10 mouse cellular contexts compared by ENCODE assay signal in genomic region chr8:88537998-88538975, GRCm38 (mm10). TPM values are rescaled to one million over a fixed set of nuclear protein-coding genes. Genes with fewer than 3 reads are reported as not detected.
DNase-seq lines count a peak whose midpoint lies in the region; ATAC-seq and TF ChIP-seq lines count a peak whose summit lies in the region.
"Had no signal": no experiment of that assay in that cellular context is flagged by ENCODE, and none has a peak within 500 bp of the region (broad histone marks: within the 10 kb centered on the region; RNA-seq: fewer than 3 reads in every experiment).

No protein-coding gene starts in this region.

- H3K9me3 ChIP-seq in embryonic facial prominence, embryonic 11.5 days (replicated peaks; ENCODE audit: control insufficient read depth, low read length) = no peaks in the 10 kb centered on the region
- no peaks in the 10 kb centered on the region for H3K9me3 ChIP-seq in embryonic facial prominence, embryonic 10.5 days
- no peaks in the 10 kb centered on the region for H3K9me3 ChIP-seq in liver, postnatal 0 days (ENCODE audit: low read length)

- no peaks in the 10 kb centered on the region for H3K27me3 ChIP-seq in embryonic facial prominence, embryonic 11.5 days (ENCODE audit: control insufficient read depth, insufficient read depth, low read length)
- no peaks in the 10 kb centered on the region for H3K27me3 ChIP-seq in embryonic facial prominence, embryonic 10.5 days (replicated peaks; ENCODE audit: low read depth, poor library complexity, severe bottlenecking)
- no peaks in the 10 kb centered on the region for H3K27me3 ChIP-seq in liver, postnatal 0 days (ENCODE audit: insufficient read depth, low read length)

- H3K36me3 ChIP-seq in embryonic facial prominence, embryonic 11.5 days (replicated peaks; ENCODE audit: control insufficient read depth, insufficient read depth, low read depth, low read length) = no peaks in the 10 kb centered on the region
- peaks cover 48% of the 10 kb centered on the region for H3K36me3 ChIP-seq in embryonic facial prominence, embryonic 10.5 days (replicated peaks)
- no peaks in the 10 kb centered on the region for H3K36me3 ChIP-seq in liver, postnatal 0 days (replicated peaks; ENCODE audit: insufficient read depth, low read length)

- ATAC-seq in embryonic facial prominence, embryonic 11.5 days (replicated peaks; ENCODE audit: insufficient number of reproducible peaks, low FRiP score, low TSS enrichment, low read depth) = 0 out of 2 replicates have a peak, but pooled peaks have one; percentile 3
- peak; percentile 53 for ATAC-seq in liver, postnatal 0 days

- no peak overlapping the region for H3K4me3 ChIP-seq in embryonic facial prominence, embryonic 11.5 days (ENCODE audit: low read depth, low read length)
- no peak overlapping the region for H3K4me3 ChIP-seq in embryonic facial prominence, embryonic 10.5 days
- no peak overlapping the region for H3K4me3 ChIP-seq in liver, postnatal 0 days (ENCODE audit: low read depth, low read length)

- H3K27ac ChIP-seq in embryonic facial prominence, embryonic 11.5 days (replicated peaks; ENCODE audit: low read depth, low read length) = no peak overlapping the region
- H3K27ac ChIP-seq in embryonic facial prominence, embryonic 10.5 days (replicated peaks) = no peak overlapping the region
- H3K27ac ChIP-seq in liver, postnatal 0 days (ENCODE audit: low read depth) = no peak overlapping the region
- H3K27ac ChIP-seq: macrophage had no signal

- peak; percentile 36 for TF ChIP-seq EP300 in liver, postnatal 0 days (IDR thresholded peaks at IDR 0.05; ENCODE audit: low read depth)

- H3K4me2 ChIP-seq in embryonic facial prominence, embryonic 11.5 days (ENCODE audit: low read depth, low read length) = no peak overlapping the region
- no peak overlapping the region for H3K4me2 ChIP-seq in liver, postnatal 0 days (ENCODE audit: low read depth, low read length)

- DNase-seq in embryonic facial prominence, embryonic 11.5 days (ENCODE audit: low spot score) = no peak
- DNase-seq in embryonic facial prominence, embryonic 10.5 days (ENCODE audit: low spot score) = no peak
- peak; percentile 51 to 55 for DNase-seq in right cerebral cortex, postnatal 10 days (ENCODE audit: low spot score in 2 of 2)
- DNase-seq in right cerebral cortex, adult 2 months (ENCODE audit: low spot score in 2 of 2) = no peak
- no peak for DNase-seq in liver, postnatal 0 days
- DNase-seq in yolk sac, embryonic 10.5 days (ENCODE audit: low spot score) = peak; percentile 54
- DNase-seq in right cerebral cortex, adult 18-20 months = no peak
- DNase-seq in embryo, embryonic 10 days (ENCODE audit: low spot score) = no peak
- DNase-seq: gastrocnemius, postnatal 25 days had no signal

- no peaks in the 10 kb centered on the region for H3K4me1 ChIP-seq in embryonic facial prominence, embryonic 11.5 days (ENCODE audit: control insufficient read depth, insufficient read depth, low read length)
- H3K4me1 ChIP-seq in embryonic facial prominence, embryonic 10.5 days = peaks cover 16% of the 10 kb centered on the region
- H3K4me1 ChIP-seq in liver, postnatal 0 days (ENCODE audit: insufficient read depth) = no peaks in the 10 kb centered on the region

- WGBS in embryonic facial prominence, embryonic 11.5 days = 79% methylated on average over 19 of the region's 19 CpGs
- WGBS in embryonic facial prominence, embryonic 10.5 days = 77% methylated on average over 19 of the region's 19 CpGs
- 63% methylated on average over 19 of the region's 19 CpGs for WGBS in liver, postnatal 0 days (ENCODE audit: insufficient replicate concordance)

- H3K9ac ChIP-seq in embryonic facial prominence, embryonic 11.5 days (replicated peaks; ENCODE audit: low read length) = no peak overlapping the region
- H3K9ac ChIP-seq in liver, postnatal 0 days (replicated peaks) = no peak overlapping the region

- TF ChIP-seq CTCF in liver, postnatal 0 days (IDR thresholded peaks at IDR 0.05; ENCODE audit: low read depth) = no peak

RNA-seq across cellular contexts. Expression of gene Nkd1, which starts 17.1 kb away (rescaled TPM):
- 45.0 and 50.7 TPM in 2 replicates for polyA plus RNA-seq in embryonic facial prominence, embryonic 11.5 days (2014; fragmentation: Nextera tagmentation; extraction: Ambion mirVana)
- polyA plus RNA-seq in embryonic facial prominence, embryonic 10.5 days (2016; fragmentation: Nextera tagmentation; extraction: Ambion mirVana) = 43.5 and 49.7 TPM in 2 replicates
- polyA plus RNA-seq in liver, postnatal 0 days (2015; fragmentation: Nextera tagmentation; extraction: Ambion mirVana) = 2.5 and 2.9 TPM in 2 replicates
- polyA plus RNA-seq: macrophage had no signal

Comparison
In these comparisons a context has a peak if more than half of its experiments do, and no peak if none do; other contexts are left out.
1. DNase-seq: peak in right cerebral cortex, postnatal 10 days (2 of 2) and yolk sac, embryonic 10.5 days (single experiment); none in embryonic facial prominence, embryonic 11.5 days (single experiment), embryonic facial prominence, embryonic 10.5 days (single experiment), right cerebral cortex, adult 2 months (0 of 2), liver, postnatal 0 days (single experiment), right cerebral cortex, adult 18-20 months (single experiment) and embryo, embryonic 10 days (single experiment).
2. RNA of gene Nkd1, which starts 17.1 kb away (polyA plus RNA-seq): 43.5 to 49.7 TPM in embryonic facial prominence, embryonic 10.5 days and 45.0 to 50.7 TPM in embryonic facial prominence, embryonic 11.5 days; 2.5 to 2.9 TPM in liver, postnatal 0 days; every median in the first group is over 10 times any median in the second.